Mouse (Mus musculus): ENCODE measurements at regions not wholly inside any gene's neighbourhood (a gene's known extent, or its start where the extent isn't known, plus 50 kb on each side); places are given as distances from the start of the nearest gene placed in this dataset.

DNA sequence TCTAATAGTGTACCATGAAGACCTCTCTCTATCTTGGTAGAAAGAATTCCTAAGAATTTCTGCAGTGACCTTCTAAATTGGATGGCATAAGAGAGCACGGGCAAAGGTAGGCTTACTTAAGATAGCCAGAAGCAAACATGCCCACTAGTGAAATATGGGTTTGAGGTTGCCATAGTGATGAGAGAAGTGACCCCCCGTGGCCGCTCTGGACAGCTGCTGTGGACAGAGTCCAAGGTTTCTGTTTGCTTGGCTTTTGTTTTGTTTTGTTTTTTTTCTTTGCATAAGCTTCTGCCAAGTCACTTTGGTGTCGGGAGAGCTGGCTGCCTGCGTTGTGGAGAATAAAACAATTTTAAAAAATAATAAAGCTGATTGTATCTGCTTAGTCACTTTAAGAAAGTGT is 151.8 kb upstream of the Cdh4 start:
- TF ChIP-seq CTCF (IDR thresholded peaks at IDR 0.05), result no peak
- TF ChIP-seq EP300 (IDR thresholded peaks at IDR 0.05), result no peak
